Mouse (Mus musculus) limb, embryonic 11.5 days (tissue): ENCODE measurements around the gene Atrip. TPM values are rescaled to one million over a fixed set of nuclear protein-coding genes. Genes with fewer than 3 reads are reported as not detected.

Experiments
- ATAC-seq: fragments of 200-750 bp; cut with Nextera tagmentation; 2 replicates; pipeline ENCODE4 v1.8.0; 2017; ENCODE audit warnings: low read depth; ENCODE audit not compliant: insufficient number of reproducible peaks, low FRiP score, low TSS enrichment
- DNase-seq: peaks from one replicate; pipeline ENCODE4 v3.0.0-alpha.2; 2015; ENCODE audit warnings: low spot score
- H3K27ac ChIP-seq: fragments of 300-500 bp; sonication (generic); replicated peaks from 2 replicates; pipeline ENCODE4 v1.5.1; 2014; ENCODE audit warnings: low read depth, mild to moderate bottlenecking, low read length
- H3K27me3 ChIP-seq: fragments of 300-500 bp; sonication (generic); 2 replicates; pipeline ENCODE4 v1.6.1; 2014; ENCODE audit warnings: mild to moderate bottlenecking, low read length, mixed read lengths; ENCODE audit not compliant: control insufficient read depth, insufficient read depth
- H3K36me3 ChIP-seq: fragments of 300-500 bp; sonication (generic); 2 replicates; pipeline ENCODE4 v1.6.1; 2014; ENCODE audit warnings: mild to moderate bottlenecking, low read length, moderate library complexity, mixed read lengths; ENCODE audit not compliant: control insufficient read depth, insufficient read depth
- H3K4me1 ChIP-seq: fragments of 300-500 bp; sonication (generic); 2 replicates; pipeline ENCODE4 v1.6.1; 2014; ENCODE audit warnings: low read length, mixed read lengths; ENCODE audit not compliant: control insufficient read depth, insufficient read depth
- H3K4me2 ChIP-seq: fragments of 300-500 bp; sonication (generic); 2 replicates; pipeline ENCODE4 v1.6.1; 2014; ENCODE audit warnings: low read depth, mild to moderate bottlenecking, moderate library complexity; ENCODE audit not compliant: severe bottlenecking
- H3K4me3 ChIP-seq: fragments of 300-500 bp; sonication (generic); 2 replicates; pipeline ENCODE4 v1.5.1; 2014; ENCODE audit warnings: low read depth, low read length
- H3K9ac ChIP-seq: fragments of 300-500 bp; sonication (generic); 2 replicates; pipeline ENCODE4 v1.6.1; 2014; ENCODE audit warnings: mild to moderate bottlenecking, low read length
- H3K9me3 ChIP-seq: fragments of 300-500 bp; sonication (generic); 2 replicates; pipeline ENCODE4 v1.6.1; 2016; ENCODE audit warnings: low read length; ENCODE audit not compliant: control insufficient read depth
- WGBS: fragments of 180-500 bp; shearing (Covaris S2); extraction: QIAGEN DNeasy Blood & Tissue Kit; methylation state at CpG from one replicate; pipeline ENCODE4 v1.1.7; 2014; 5-methylcytosine and 5-hydroxymethylcytosine counted together
- polyA plus RNA-seq: library from polyadenylated mRNA; unstranded; fragments of >200 nt; fragmentation: Nextera tagmentation; extraction: Ambion mirVana; gene quantifications from 2 replicates; pipeline ENCODE4 v1.2.1, GENCODE M21; 2014

Gene Atrip
- polyA plus RNA-seq, 1 experiment from 2014 or later = 28.4 TPM

DNA sequence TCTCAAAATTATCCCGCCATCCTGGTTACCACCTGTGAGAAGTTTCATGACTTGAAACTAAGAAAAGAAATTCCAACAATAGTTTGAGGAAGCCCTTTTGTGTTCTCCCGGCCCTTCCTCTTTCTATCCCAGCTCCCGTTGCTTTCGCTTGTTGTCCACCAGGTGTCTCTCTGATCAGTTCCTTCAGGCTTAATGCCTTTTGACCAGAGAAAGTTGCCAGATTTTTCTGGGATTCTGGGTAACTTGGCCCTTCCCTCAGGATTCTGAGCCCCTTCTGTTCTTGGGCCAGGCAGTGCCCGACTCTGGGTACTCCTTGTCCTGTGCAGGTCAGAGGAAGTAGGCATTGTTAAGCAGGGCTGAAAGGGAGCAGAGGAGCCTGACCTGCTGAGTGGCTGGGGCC is 14.1 kb upstream of the Atrip start:
- DNase-seq (no peak), ATAC-seq (no peak)
- no peak overlapping the region for H3K4me2 ChIP-seq
- 0 out of 2 replicates have a peak, but pooled peaks cover 3% of the 10 kb centered on the region for H3K4me1 ChIP-seq
- no peak overlapping the region for H3K27ac ChIP-seq
- H3K9ac ChIP-seq = no peak overlapping the region
- no peak overlapping the region for H3K4me3 ChIP-seq
- no peaks in the 10 kb centered on the region for H3K9me3 ChIP-seq
- WGBS = 26% methylated on average over 5 of the region's 5 CpGs
- no peaks in the 10 kb centered on the region for H3K27me3 ChIP-seq
- H3K36me3 ChIP-seq = no peaks in the 10 kb centered on the region

DNA sequence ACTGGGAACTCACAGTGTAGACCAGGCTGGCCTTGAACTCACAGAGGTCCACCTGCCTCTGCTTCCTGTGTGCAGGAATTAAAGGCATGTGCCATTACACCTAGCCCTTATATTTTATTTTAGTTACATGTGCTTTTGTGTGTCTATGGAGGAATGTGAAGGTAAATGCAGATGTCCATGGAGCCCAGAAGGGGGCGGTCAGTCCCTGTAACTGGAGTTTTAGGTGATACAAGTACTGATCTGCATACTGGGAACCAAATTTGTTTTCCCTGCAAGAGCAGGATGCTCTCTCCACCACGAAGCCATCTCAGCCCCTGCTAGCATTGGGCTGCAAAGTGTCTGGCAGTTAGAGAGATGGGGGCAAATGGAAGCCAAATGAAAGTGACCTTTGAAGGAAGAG is 11.0 kb upstream of the Atrip start:
- H3K4me3 ChIP-seq = no peak overlapping the region
- 15% methylated on average over 2 of the region's 2 CpGs for WGBS
- ATAC-seq = no peak

DNA sequence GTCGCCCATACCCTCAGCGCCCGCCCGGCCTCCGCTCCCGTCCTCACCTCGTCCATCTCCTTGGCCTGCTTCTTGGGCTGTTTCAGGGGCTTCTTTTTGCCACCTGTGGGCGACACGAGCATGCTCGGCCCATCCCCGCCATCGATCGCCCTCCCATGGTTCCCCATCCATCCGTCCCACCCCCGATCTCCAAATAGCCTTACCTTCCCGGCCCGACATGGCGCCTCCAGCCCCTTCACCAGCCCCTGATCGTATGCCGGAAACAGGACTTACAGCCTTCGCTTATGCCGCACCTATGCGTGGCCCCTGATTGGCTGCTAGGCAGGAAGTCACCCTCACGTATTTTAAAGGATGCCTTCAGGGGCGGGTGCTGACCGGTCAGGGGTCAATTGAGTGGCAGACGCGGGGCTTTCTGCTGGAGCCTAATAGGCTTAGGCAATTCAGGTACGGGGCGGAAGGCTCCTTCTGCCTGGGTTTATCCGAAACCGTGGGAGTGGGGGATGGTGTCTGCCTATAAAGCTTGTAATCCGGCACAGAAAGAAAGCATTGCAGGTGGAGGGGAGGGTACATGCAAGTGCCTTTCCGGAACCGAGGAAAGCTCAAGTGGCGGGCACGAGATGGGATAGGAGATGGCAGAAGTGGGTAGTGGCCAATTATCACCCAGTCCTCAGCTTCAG is 8.3 kb upstream of the Atrip start, which contains the start of the genes Ccdc51 and Tma7:
Ccdc51 (plus strand) TSS at position 370 of the 677 bp plus-strand sequence.
Tma7 (minus strand) TSS at position 464 of the 677 bp plus-strand sequence.
- peak within 1 kb of the TSS; percentile 72 for H3K9ac ChIP-seq
- peaks cover 2% of the 10 kb centered on the region; the same call in 1 of the 2 replicates for H3K36me3 ChIP-seq
- H3K4me1 ChIP-seq = peaks cover 7% of the 10 kb centered on the region; the same call in 1 of the 2 replicates
- H3K4me2 ChIP-seq = peak within 1 kb of the TSS; percentile 91
- WGBS = under 1% methylated on average over 37 of the region's 37 CpGs
- no peaks in the 10 kb centered on the region for H3K9me3 ChIP-seq
- peak; percentile 89 for DNase-seq
- H3K27me3 ChIP-seq = no peaks in the 10 kb centered on the region
- peak; percentile 97 for ATAC-seq
- no peak within 1 kb of the TSS for H3K27ac ChIP-seq
- peak within 1 kb of the TSS; percentile 80 for H3K4me3 ChIP-seq

More for the DNA sequence above, 11.0 kb upstream of the Atrip start:
- Histone ChIP-seq H3K9me3 (no peaks in the 10 kb centered on the region), H3K27ac (no peak overlapping the region), H3K27me3 (no peaks in the 10 kb centered on the region), H3K4me2 (no peak overlapping the region), H3K4me1 (peaks cover 9% of the 10 kb centered on the region; the same call in 1 of the 2 replicates), H3K9ac (no peak overlapping the region), H3K36me3 (peaks cover 2% of the 10 kb centered on the region; the same call in 1 of the 2 replicates)
- DNase-seq = peak; percentile 49

DNA sequence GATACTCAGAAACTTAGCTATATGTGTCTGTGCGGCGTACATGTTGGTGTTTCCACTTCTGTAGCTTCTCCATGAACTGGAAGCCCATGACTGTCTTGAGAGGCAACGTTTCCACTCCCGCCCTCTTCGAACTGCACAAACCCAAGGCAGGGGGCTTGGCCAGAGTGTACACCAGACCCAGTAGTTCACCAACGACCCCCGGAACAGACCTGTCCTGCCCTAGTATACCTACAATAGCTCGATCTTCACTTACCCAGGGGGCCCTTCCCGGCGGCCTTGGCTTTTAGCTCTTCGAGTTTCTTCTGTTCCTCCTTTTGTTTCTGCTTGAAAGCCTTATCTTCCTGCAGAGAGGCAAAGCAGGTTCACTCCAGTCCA is 7.8 kb upstream of the Atrip start:
- Histone ChIP-seq H3K9ac (peak overlapping the region; percentile 72), H3K4me1 (peaks cover 7% of the 10 kb centered on the region; the same call in 1 of the 2 replicates), H3K27me3 (no peaks in the 10 kb centered on the region), H3K9me3 (no peaks in the 10 kb centered on the region), H3K4me3 (peak overlapping the region; percentile 80), H3K27ac (no peak overlapping the region), H3K4me2 (peak overlapping the region; percentile 91), H3K36me3 (peaks cover 2% of the 10 kb centered on the region; the same call in 1 of the 2 replicates)
- DNase-seq (no peak), ATAC-seq (peak; percentile 35)
- WGBS = 4% methylated on average over 11 of the region's 11 CpGs

DNA sequence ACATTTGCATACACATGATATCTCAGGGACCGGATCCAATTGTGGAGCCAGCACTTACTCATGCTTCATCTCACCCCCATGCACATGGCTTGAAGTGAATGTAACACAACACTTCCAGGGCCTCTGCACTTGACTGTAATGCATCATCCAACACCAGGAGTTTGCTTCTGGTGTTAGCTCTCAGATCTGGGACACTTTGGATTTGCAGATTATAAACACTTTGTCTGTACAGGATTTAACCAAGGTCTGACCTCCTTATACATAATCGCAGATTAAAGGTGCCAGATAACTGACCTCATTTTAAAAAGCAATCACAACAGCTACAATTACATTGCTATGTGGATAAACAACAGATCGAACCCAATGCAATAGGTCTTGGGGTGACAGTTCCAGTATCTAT is 6.6 kb upstream of the Atrip start:
- ATAC-seq = no peak
- no peak overlapping the region for H3K4me2 ChIP-seq
- WGBS = 92% methylated on average over 3 of the region's 3 CpGs

DNA sequence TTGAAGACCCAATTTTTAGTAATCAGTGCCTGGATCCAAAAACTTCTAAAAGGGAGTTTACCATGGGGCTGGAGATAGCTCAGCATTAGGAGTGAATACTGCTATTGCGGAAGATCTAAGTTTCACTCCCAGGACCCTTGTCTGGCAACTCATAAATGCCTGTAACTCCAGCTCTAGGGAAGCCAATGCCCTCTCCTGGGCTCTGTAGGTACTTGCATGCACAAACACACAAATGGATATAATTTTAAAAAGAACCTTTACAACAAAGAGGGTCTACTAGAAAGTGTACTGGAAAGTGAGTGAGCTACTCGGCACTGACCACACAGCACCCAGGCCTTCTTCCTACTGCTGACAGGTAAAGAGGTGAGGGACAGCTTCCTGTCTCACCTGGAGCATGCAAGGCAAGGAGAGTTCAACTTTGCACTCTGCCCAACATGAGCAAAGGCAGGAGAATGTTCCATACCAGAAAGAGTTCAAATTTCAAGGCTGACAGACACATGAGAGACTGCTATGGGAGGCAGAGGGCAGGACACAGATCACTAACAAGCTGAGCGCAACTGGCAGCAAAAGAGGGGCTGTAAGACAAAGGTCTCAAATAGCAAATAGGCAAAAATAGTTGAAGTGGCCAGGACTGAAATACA is 5.7 kb downstream of the Atrip start:
- H3K4me1 ChIP-seq = peaks cover 8% of the 10 kb centered on the region
- 91% methylated on average over 3 of the region's 3 CpGs for WGBS
- no peaks in the 10 kb centered on the region for H3K9me3 ChIP-seq
- peaks cover 19% of the 10 kb centered on the region for H3K36me3 ChIP-seq
- no peaks in the 10 kb centered on the region for H3K27me3 ChIP-seq
- no peak for DNase-seq
- ATAC-seq = no peak
- no peak overlapping the region for H3K4me2 ChIP-seq
- H3K4me3 ChIP-seq = no peak overlapping the region
- no peak overlapping the region for H3K27ac ChIP-seq
- no peak overlapping the region for H3K9ac ChIP-seq

More for the DNA sequence above, 6.6 kb upstream of the Atrip start:
- H3K27ac ChIP-seq = no peak overlapping the region
- H3K9ac ChIP-seq = no peak overlapping the region
- no peaks in the 10 kb centered on the region for H3K27me3 ChIP-seq
- H3K4me1 ChIP-seq = peaks cover 7% of the 10 kb centered on the region; the same call in 1 of the 2 replicates
- no peak for DNase-seq
- H3K9me3 ChIP-seq = no peaks in the 10 kb centered on the region
- H3K36me3 ChIP-seq = peaks cover 2% of the 10 kb centered on the region; the same call in 1 of the 2 replicates
- no peak overlapping the region for H3K4me3 ChIP-seq

DNA sequence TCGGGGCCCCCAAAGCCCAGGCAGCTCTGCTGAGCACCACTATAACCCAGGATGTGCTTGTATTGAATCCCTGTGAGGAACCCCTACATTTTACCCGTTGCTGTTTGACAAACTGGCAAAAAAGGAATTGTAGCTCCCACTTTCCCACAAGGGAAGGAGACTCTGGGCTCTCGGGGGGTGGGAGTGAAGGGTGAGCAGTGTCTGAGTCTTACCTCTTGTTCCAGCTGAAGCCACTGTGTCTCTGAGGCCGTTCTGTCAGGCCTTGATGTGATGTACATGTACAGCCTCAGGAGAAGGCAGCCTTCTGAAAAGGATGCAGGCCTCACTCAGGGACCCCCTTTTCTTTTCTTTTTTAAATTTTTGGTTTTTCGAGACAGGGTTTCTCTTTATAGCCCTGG is 13.0 kb downstream of the Atrip start:
- peaks cover 24% of the 10 kb centered on the region for H3K36me3 ChIP-seq
- H3K9ac ChIP-seq = no peak overlapping the region
- H3K4me1 ChIP-seq = peaks cover 4% of the 10 kb centered on the region; the same call in 1 of the 2 replicates
- H3K27me3 ChIP-seq = no peaks in the 10 kb centered on the region
- DNase-seq (no peak), ATAC-seq (no peak)
- no peak overlapping the region for H3K27ac ChIP-seq
- 90% methylated on average over 5 of the region's 5 CpGs for WGBS
- H3K4me2 ChIP-seq = no peak overlapping the region
- no peak overlapping the region for H3K4me3 ChIP-seq
- no peaks in the 10 kb centered on the region for H3K9me3 ChIP-seq

- no peaks in the 10 kb centered on the region for H3K9me3 ChIP-seq
- no peak overlapping the region for H3K4me3 ChIP-seq
- H3K4me1 ChIP-seq = peaks cover 4% of the 10 kb centered on the region; the same call in 1 of the 2 replicates
- H3K36me3 ChIP-seq = peaks cover 23% of the 10 kb centered on the region
- no peak overlapping the region for H3K9ac ChIP-seq
- no peaks in the 10 kb centered on the region for H3K27me3 ChIP-seq
- DNase-seq = no peak
- WGBS = 93% methylated on average over 16 of the region's 16 CpGs
- ATAC-seq = no peak
- no peak overlapping the region for H3K27ac ChIP-seq
- no peak overlapping the region for H3K4me2 ChIP-seq
Measured at GRCm38 (mm10) chr9:109060184-109060897, 13.6 kb downstream of the Atrip start.
